Comparison of ENCODE assay signal across 9 mouse cellular contexts in genomic region chr9:13300891-13301782, GRCm38 (mm10). TPM values are rescaled to one million over a fixed set of nuclear protein-coding genes. Genes with fewer than 3 reads are reported as not detected.
DNase-seq lines count a peak whose midpoint lies in the region; ATAC-seq and TF ChIP-seq lines count a peak whose summit lies in the region.
"Had no signal": no experiment of that assay in that cellular context is flagged by ENCODE, and none has a peak within 500 bp of the region (broad histone marks: within the 10 kb centered on the region; RNA-seq: fewer than 3 reads in every experiment).

No protein-coding gene starts in this region.

- no peak overlapping the region for H3K4me3 ChIP-seq in heart, embryonic 11.5 days (ENCODE audit: low read depth, low read length)
- peak overlapping the region; percentile 64 for H3K4me3 ChIP-seq in hindbrain, embryonic 10.5 days
- peak overlapping the region; percentile 14 for H3K4me3 ChIP-seq in midbrain, postnatal 0 days (ENCODE audit: low read depth, low read length)

- H3K27ac ChIP-seq in heart, embryonic 11.5 days (ENCODE audit: low read depth, low read length): peak overlapping the region; percentile 36; the same call in 1 of the 2 replicates
- peak overlapping the region; percentile 60 for H3K27ac ChIP-seq in hindbrain, embryonic 10.5 days
- peak overlapping the region; percentile 7; the same call in 1 of the 2 replicates for H3K27ac ChIP-seq in midbrain, postnatal 0 days (ENCODE audit: low read depth, low read length)

- peaks cover 60% of the 10 kb centered on the region for H3K4me1 ChIP-seq in heart, embryonic 11.5 days (ENCODE audit: control insufficient read depth, insufficient read depth, low read length)
- peaks cover 85% of the 10 kb centered on the region for H3K4me1 ChIP-seq in hindbrain, embryonic 10.5 days (replicated peaks)
- peaks cover 24% of the 10 kb centered on the region; the same call in 1 of the 2 replicates for H3K4me1 ChIP-seq in midbrain, postnatal 0 days (ENCODE audit: insufficient read depth, low read length)

- WGBS in heart, embryonic 11.5 days (ENCODE audit: insufficient replicate concordance): 67% methylated on average over 9 of the region's 9 CpGs
- 69% methylated on average over 9 of the region's 9 CpGs for WGBS in hindbrain, embryonic 10.5 days
- 59% methylated on average over 9 of the region's 9 CpGs for WGBS in midbrain, postnatal 0 days

- no peaks in the 10 kb centered on the region for H3K27me3 ChIP-seq in heart, embryonic 11.5 days (ENCODE audit: control insufficient read depth, insufficient read depth, low read length)
- peaks cover 9% of the 10 kb centered on the region for H3K27me3 ChIP-seq in hindbrain, embryonic 10.5 days (ENCODE audit: insufficient read depth, poor library complexity, severe bottlenecking)
- no peaks in the 10 kb centered on the region for H3K27me3 ChIP-seq in midbrain, postnatal 0 days (ENCODE audit: insufficient read depth, low read length)

- H3K4me2 ChIP-seq in heart, embryonic 11.5 days: peak overlapping the region; percentile 97
- H3K4me2 ChIP-seq in midbrain, postnatal 0 days (ENCODE audit: low read depth, low read length, poor library complexity, severe bottlenecking): peak overlapping the region; percentile 98

- ATAC-seq in heart, embryonic 11.5 days (replicated peaks; ENCODE audit: insufficient number of reproducible peaks, low FRiP score, low TSS enrichment): no peak
- ATAC-seq in midbrain, postnatal 0 days (ENCODE audit: low FRiP score): no peak

- H3K9me3 ChIP-seq in heart, embryonic 11.5 days (replicated peaks; ENCODE audit: control insufficient read depth, low read length): no peaks in the 10 kb centered on the region
- no peaks in the 10 kb centered on the region for H3K9me3 ChIP-seq in hindbrain, embryonic 10.5 days
- no peaks in the 10 kb centered on the region for H3K9me3 ChIP-seq in midbrain, postnatal 0 days (ENCODE audit: low read length)

- no peaks in the 10 kb centered on the region for H3K36me3 ChIP-seq in heart, embryonic 11.5 days (ENCODE audit: control insufficient read depth, insufficient read depth, low read length)
- H3K36me3 ChIP-seq in hindbrain, embryonic 10.5 days: no peaks in the 10 kb centered on the region
- H3K36me3 ChIP-seq in midbrain, postnatal 0 days (ENCODE audit: insufficient read depth, low read length): no peaks in the 10 kb centered on the region

- peak overlapping the region; percentile 52; the same call in 1 of the 2 replicates for H3K9ac ChIP-seq in heart, embryonic 11.5 days (ENCODE audit: low read depth, low read length)
- H3K9ac ChIP-seq in midbrain, postnatal 0 days (replicated peaks; ENCODE audit: low read length, poor library complexity, severe bottlenecking): peak overlapping the region; percentile 33

- no peak for DNase-seq in heart, adult 18-20 months
- DNase-seq in NIH3T3 (ENCODE audit: low read depth): peak; percentile 42
- no peak for DNase-seq in hindbrain, embryonic 10.5 days (ENCODE audit: low spot score)
- no peak for DNase-seq in midbrain, postnatal 0 days (ENCODE audit: low spot score)
- DNase-seq in testis, postnatal 14 days (ENCODE audit: low spot score): no peak
- DNase-seq in thymus, postnatal 14 days: no peak
- no peak for DNase-seq in thymus, postnatal 0 days (ENCODE audit: low spot score)
- DNase-seq: kidney, postnatal 4 days had no signal

- no peak for TF ChIP-seq CTCF in midbrain, postnatal 0 days (IDR thresholded peaks at IDR 0.05)

RNA-seq across cellular contexts. Expression of gene Maml2, which starts 3.4 kb away (rescaled TPM):
- 9.1 and 9.2 TPM in 2 replicates for polyA plus RNA-seq in heart, embryonic 11.5 days (2014; fragmentation: Nextera tagmentation; extraction: Ambion mirVana)
- total RNA-seq in heart, adult 18-20 months (2021): 1 to 10 TPM; 5.3 to 6.0 TPM
- polyA plus RNA-seq in hindbrain, embryonic 10.5 days (2016; fragmentation: Nextera tagmentation; extraction: Ambion mirVana): 10.0 and 10.2 TPM in 2 replicates
- 9.2 and 11.0 TPM in 2 replicates for total RNA-seq in midbrain, postnatal 0 days (2014; rRNA removed)
- 9.1 TPM in 2 replicates for polyA plus RNA-seq in midbrain, postnatal 0 days (2015; fragmentation: Nextera tagmentation; extraction: Ambion mirVana)
- 6.4 and 7.8 TPM in 2 replicates for polyA plus RNA-seq in thymus, postnatal 0 days (2015; fragmentation: Nextera tagmentation; extraction: Ambion mirVana)

RNA-seq across cellular contexts. Expression of gene Ccdc82, which starts 54.4 kb away (rescaled TPM):
- polyA plus RNA-seq in heart, embryonic 11.5 days (2014; fragmentation: Nextera tagmentation; extraction: Ambion mirVana): 7.8 and 8.0 TPM in 2 replicates
- total RNA-seq in heart, adult 18-20 months (2021): 1 to 10 TPM; 7.8 to 9.8 TPM
- 7.7 and 8.8 TPM in 2 replicates for polyA plus RNA-seq in hindbrain, embryonic 10.5 days (2016; fragmentation: Nextera tagmentation; extraction: Ambion mirVana)
- 20.2 and 25.1 TPM in 2 replicates for total RNA-seq in midbrain, postnatal 0 days (2014; rRNA removed)
- 9.6 and 11.8 TPM in 2 replicates for polyA plus RNA-seq in midbrain, postnatal 0 days (2015; fragmentation: Nextera tagmentation; extraction: Ambion mirVana)
- polyA plus RNA-seq in thymus, postnatal 0 days (2015; fragmentation: Nextera tagmentation; extraction: Ambion mirVana): 12.7 and 13.4 TPM in 2 replicates

RNA-seq across cellular contexts. Expression of gene Jrkl, which starts 55.5 kb away (rescaled TPM):
- 6.7 and 7.1 TPM in 2 replicates for polyA plus RNA-seq in heart, embryonic 11.5 days (2014; fragmentation: Nextera tagmentation; extraction: Ambion mirVana)
- 1 to 10 TPM; 5.3 to 5.5 TPM for total RNA-seq in heart, adult 18-20 months (2021)
- 6.5 and 7.1 TPM in 2 replicates for polyA plus RNA-seq in hindbrain, embryonic 10.5 days (2016; fragmentation: Nextera tagmentation; extraction: Ambion mirVana)
- total RNA-seq in midbrain, postnatal 0 days (2014; rRNA removed): 4.3 and 4.7 TPM in 2 replicates
- 4.2 and 4.3 TPM in 2 replicates for polyA plus RNA-seq in midbrain, postnatal 0 days (2015; fragmentation: Nextera tagmentation; extraction: Ambion mirVana)
- 7.8 and 9.4 TPM in 2 replicates for polyA plus RNA-seq in thymus, postnatal 0 days (2015; fragmentation: Nextera tagmentation; extraction: Ambion mirVana)

Comparison
In these comparisons a context has a peak if more than half of its experiments do, and no peak if none do; other contexts are left out.
1. H3K27ac ChIP-seq: peak in every context shown above with its lines; median percentile 60 in hindbrain, embryonic 10.5 days; 36 in heart, embryonic 11.5 days; 7 in midbrain, postnatal 0 days.